Mouse (Mus musculus): ENCODE data around the gene Srsf9.

DNA sequence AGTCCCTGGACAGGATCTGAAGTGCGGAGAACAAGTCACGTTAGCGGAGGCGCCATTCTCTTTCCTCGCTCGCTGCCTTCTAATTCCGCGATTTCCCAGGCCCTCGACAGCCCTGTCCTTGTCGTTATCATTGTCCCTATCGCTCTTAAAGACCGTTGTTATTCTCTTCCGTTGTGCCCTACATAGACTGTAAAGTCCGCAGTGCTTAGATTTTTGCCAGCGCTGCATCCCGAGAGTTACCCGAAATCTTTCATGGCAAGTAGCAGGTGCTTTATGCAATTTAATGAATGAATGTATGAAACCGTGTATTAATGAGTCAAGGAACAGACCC, 22.2 kb downstream of the Srsf9 start:
- TF ChIP-seq CTCF (IDR thresholded peaks at IDR 0.05; ENCODE audit: low read depth) (no peak), EP300 (IDR thresholded peaks at IDR 0.05; ENCODE audit: low read depth) (no peak)
